Mouse (Mus musculus) right cerebral cortex, adult 18-20 months (tissue): ENCODE measurements around the gene Fnbp1l.
A peak's percentile ranks its signal among the peaks of the same experiment; 100 is the strongest.

ENCODE experiments used
- DNase-seq: peaks from one replicate; pipeline ENCODE4 v3.0.0; 2022; ENCODE audit warnings: mixed read lengths

The Fnbp1l gene

DNA sequence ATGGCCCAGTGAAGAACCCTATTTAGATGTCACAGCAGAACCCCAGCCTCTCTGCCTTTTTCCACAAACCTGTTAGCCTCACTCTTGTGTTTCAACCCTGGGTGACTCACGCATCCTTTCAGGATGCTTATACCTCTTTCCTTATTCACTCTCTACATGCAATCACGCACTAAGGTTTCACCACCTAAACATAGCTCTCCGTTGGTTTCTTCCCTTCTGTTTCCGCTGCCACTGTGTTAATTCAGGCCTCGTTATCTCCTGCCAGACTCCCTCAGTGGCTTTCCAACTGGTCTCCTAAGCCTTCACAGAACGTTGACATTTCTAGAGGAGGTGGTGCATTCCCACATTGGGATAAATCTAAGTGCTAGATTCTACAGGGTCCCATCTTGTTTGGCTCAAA, 128.9 kb downstream of the Fnbp1l start:
- DNase-seq, result peak; percentile 68
